ENCODE assay signal across 8 mouse cellular contexts in the genomic region with DNA sequence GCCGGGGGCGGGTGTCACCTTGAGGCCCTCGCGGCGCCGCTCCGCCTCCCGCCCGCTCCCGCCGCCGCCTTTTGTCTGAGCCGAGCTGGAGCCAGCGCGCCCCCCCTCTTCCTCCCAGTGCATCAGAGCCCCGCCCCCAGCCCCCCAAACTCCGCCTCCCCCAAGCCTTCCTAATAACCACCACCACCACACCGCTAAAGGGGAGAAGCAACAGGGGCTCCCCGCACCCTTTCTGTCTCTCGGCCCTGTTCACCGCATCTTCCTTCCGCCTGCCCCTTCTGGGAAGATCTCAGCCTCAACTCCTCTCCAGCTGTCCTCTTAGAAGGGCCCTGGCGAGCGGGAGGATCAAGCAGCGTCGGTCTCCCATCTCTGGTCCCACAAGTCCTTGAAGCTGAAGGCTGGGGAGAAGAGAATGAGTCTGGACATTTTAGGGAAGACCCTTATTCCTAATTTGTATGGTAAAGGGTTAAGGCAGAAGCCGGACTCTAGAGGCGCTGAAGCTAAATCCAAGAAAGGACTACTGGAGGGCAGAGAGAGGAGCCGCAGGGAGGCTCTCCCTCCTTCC. TPM values are rescaled to one million over a fixed set of nuclear protein-coding genes. Genes with fewer than 3 reads are reported as not detected.
DNase-seq lines count a peak whose midpoint lies in the region; ATAC-seq lines count a peak whose summit lies in the region.

Gene Tmem151b (minus strand): TSS at position 61 of the 565 bp plus-strand sequence.

- ATAC-seq in lung, embryonic 16.5 days (ENCODE audit: low read depth), result peak; percentile 32; the same call in 1 of the 2 replicates
- 0 out of 2 replicates have a peak, but pooled peaks have one; percentile 5 for ATAC-seq in heart, embryonic 16.5 days (replicated peaks; ENCODE audit: extremely low read depth, insufficient read depth, low FRiP score)
- ATAC-seq in limb, embryonic 11.5 days (ENCODE audit: insufficient number of reproducible peaks, low FRiP score, low TSS enrichment, low read depth), result no peak

- peaks cover 55% of the 10 kb centered on the region for H3K27me3 ChIP-seq in lung, embryonic 16.5 days (ENCODE audit: control insufficient read depth, insufficient read depth, low read depth, low read length)
- peaks cover 53% of the 10 kb centered on the region for H3K27me3 ChIP-seq in heart, embryonic 16.5 days (ENCODE audit: control insufficient read depth, insufficient read depth, low read length)
- peaks cover 32% of the 10 kb centered on the region for H3K27me3 ChIP-seq in limb, embryonic 11.5 days (ENCODE audit: control insufficient read depth, insufficient read depth, low read length)

- no peak for DNase-seq in lung, adult 18-20 months
- peak; percentile 81 for DNase-seq in cerebellum, adult 9-11 months
- peak; percentile 79 for DNase-seq in limb, embryonic 11.5 days (ENCODE audit: low spot score)
- peak; percentile 72 for DNase-seq in retina, embryonic 14.5 days (ENCODE audit: low spot score)
- no peak for DNase-seq in spleen, postnatal 4 days (ENCODE audit: low spot score in 2 of 2)
- no peak for DNase-seq in gastrocnemius, adult 18-20 months (ENCODE audit: low spot score)

- peaks cover 23% of the 10 kb centered on the region for H3K4me1 ChIP-seq in lung, embryonic 16.5 days (replicated peaks; ENCODE audit: control insufficient read depth, insufficient read depth, low read length)
- peaks cover 21% of the 10 kb centered on the region for H3K4me1 ChIP-seq in heart, embryonic 16.5 days (ENCODE audit: control insufficient read depth, insufficient read depth, low read length)
- peaks cover 15% of the 10 kb centered on the region for H3K4me1 ChIP-seq in limb, embryonic 11.5 days (ENCODE audit: control insufficient read depth, insufficient read depth, low read length)

- H3K9me3 ChIP-seq in lung, embryonic 16.5 days (ENCODE audit: control insufficient read depth, low read length), result no peaks in the 10 kb centered on the region
- H3K9me3 ChIP-seq in heart, embryonic 16.5 days (replicated peaks; ENCODE audit: control insufficient read depth, low read length), result no peaks in the 10 kb centered on the region
- H3K9me3 ChIP-seq in limb, embryonic 11.5 days (ENCODE audit: control insufficient read depth, low read length), result no peaks in the 10 kb centered on the region

- H3K4me2 ChIP-seq in lung, embryonic 16.5 days (ENCODE audit: low read depth, low read length), result peak within 1 kb of the TSS; percentile 100
- peak within 1 kb of the TSS; percentile 99 for H3K4me2 ChIP-seq in heart, embryonic 16.5 days (ENCODE audit: low read depth, low read length)
- peak within 1 kb of the TSS; percentile 69 for H3K4me2 ChIP-seq in limb, embryonic 11.5 days (ENCODE audit: low read depth, severe bottlenecking)

- no peak within 1 kb of the TSS for H3K27ac ChIP-seq in lung, embryonic 16.5 days (ENCODE audit: low read length)
- no peak within 1 kb of the TSS for H3K27ac ChIP-seq in heart, embryonic 16.5 days (ENCODE audit: low read length)
- H3K27ac ChIP-seq in limb, embryonic 11.5 days (replicated peaks; ENCODE audit: low read depth, low read length), result peak within 1 kb of the TSS; percentile 74

- H3K4me3 ChIP-seq in lung, embryonic 16.5 days (ENCODE audit: low read length), result peak within 1 kb of the TSS; percentile 58
- H3K4me3 ChIP-seq in heart, embryonic 16.5 days (ENCODE audit: low read length), result peak within 1 kb of the TSS; percentile 73
- peak within 1 kb of the TSS; percentile 89 for H3K4me3 ChIP-seq in limb, embryonic 11.5 days (ENCODE audit: low read depth, low read length)

- peak within 1 kb of the TSS; percentile 63 for H3K9ac ChIP-seq in lung, embryonic 16.5 days (ENCODE audit: low read length)
- H3K9ac ChIP-seq in heart, embryonic 16.5 days (ENCODE audit: low read length), result peak within 1 kb of the TSS; percentile 73
- peak within 1 kb of the TSS; percentile 93 for H3K9ac ChIP-seq in limb, embryonic 11.5 days (ENCODE audit: low read length)

- WGBS in lung, embryonic 16.5 days, result 0% methylated on average over 14 of the region's 29 CpGs
- WGBS in heart, embryonic 16.5 days, result 2% methylated on average over 13 of the region's 29 CpGs
- under 1% methylated on average over 15 of the region's 29 CpGs for WGBS in limb, embryonic 11.5 days

- H3K36me3 ChIP-seq in lung, embryonic 16.5 days (ENCODE audit: control insufficient read depth, insufficient read depth, low read length), result no peaks in the 10 kb centered on the region
- H3K36me3 ChIP-seq in heart, embryonic 16.5 days (ENCODE audit: control insufficient read depth, insufficient read depth), result no peaks in the 10 kb centered on the region
- H3K36me3 ChIP-seq in limb, embryonic 11.5 days (ENCODE audit: control insufficient read depth, insufficient read depth, low read length), result no peaks in the 10 kb centered on the region

RNA-seq across cellular contexts. Expression of gene Tmem151b, which starts in this region (rescaled TPM):
- 1.2 and 1.4 TPM in 2 replicates for polyA plus RNA-seq in lung, embryonic 16.5 days (2015; fragmentation: Nextera tagmentation; extraction: Ambion mirVana)
- 1.2 and 1.9 TPM in 2 replicates for polyA plus RNA-seq in heart, embryonic 16.5 days (2015; fragmentation: Nextera tagmentation; extraction: Ambion mirVana)
- polyA plus RNA-seq in limb, embryonic 11.5 days (2014; fragmentation: Nextera tagmentation; extraction: Ambion mirVana), result 5.2 and 5.7 TPM in 2 replicates
- not detected for total RNA-seq in gastrocnemius, adult 18-20 months (2021)

Comparison
In these comparisons a context has a peak if more than half of its experiments do, and no peak if none do; other contexts are left out.
1. DNase-seq: peak in cerebellum, adult 9-11 months (single experiment), limb, embryonic 11.5 days (single experiment) and retina, embryonic 14.5 days (single experiment); none in lung, adult 18-20 months (0 of 2), spleen, postnatal 4 days (0 of 2) and gastrocnemius, adult 18-20 months (single experiment).
2. Peak in every context shown above with its lines, with median percentiles within 50 percentile points of each other: H3K4me2 ChIP-seq, H3K4me3 ChIP-seq and H3K9ac ChIP-seq.